Mouse (Mus musculus): Measurements from ENCODE around the gene Sall1. TPM values are rescaled to one million over a fixed set of nuclear protein-coding genes. Genes with fewer than 3 reads are reported as not detected.

The Sall1 gene
- polyA plus RNA-seq, 1 experiment from 2014 or later: 42.4 TPM

Small RNAs within 50 kb of the gene (microRNA-seq; reads per million reads assigned to microRNA genes)
- not detected for gene Mir8110

All from kidney, embryonic 15.5 days (tissue).